Mouse (Mus musculus): Measurements from ENCODE around the gene Rnpep. TPM values are rescaled to one million over a fixed set of nuclear protein-coding genes. Genes with fewer than 3 reads are reported as not detected.

The Rnpep gene
- polyA plus RNA-seq, 1 experiment = 23.2 TPM

DNA sequence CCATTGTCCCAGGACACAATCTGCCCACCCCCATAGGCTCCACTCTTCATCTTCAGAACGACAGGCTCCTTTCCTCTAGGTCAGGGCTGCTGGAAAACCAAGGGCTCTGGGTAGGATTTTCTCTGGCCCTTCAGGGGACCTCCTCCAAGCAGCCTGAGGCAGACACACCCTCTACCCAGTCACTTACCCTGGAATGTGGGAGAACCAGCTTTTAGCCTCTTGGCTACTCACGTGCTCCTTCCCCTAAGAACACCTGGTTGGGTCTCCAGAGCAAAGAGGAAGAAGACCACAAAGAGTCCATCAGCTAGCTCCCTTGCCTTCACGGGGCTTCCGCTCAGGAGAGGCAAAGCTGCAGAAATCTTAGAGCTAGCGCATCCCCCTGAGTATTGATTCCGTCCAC lies 23.0 kb downstream of the Rnpep start:
- Histone ChIP-seq H3K4me3 (no peak overlapping the region), H3K4me2 (ENCODE audit: low read depth) (no peak overlapping the region), H3K79me2 (ENCODE audit: control insufficient read depth, insufficient read depth) (no peaks in the 10 kb centered on the region), H3ac (ENCODE audit: control insufficient read depth, insufficient read length) (no peak overlapping the region), H3K36me3 (ENCODE audit: control insufficient read depth, insufficient read depth) (no peaks in the 10 kb centered on the region), H3K27me3 (ENCODE audit: control insufficient read depth, insufficient read depth, insufficient read length) (no peaks in the 10 kb centered on the region)
- TF ChIP-seq POLR2AphosphoS2 (IDR thresholded peaks at IDR 0.05; ENCODE audit: insufficient read length, low read depth) (no peak), MAX (IDR thresholded peaks at IDR 0.05; ENCODE audit: low read depth) (no peak), REST (IDR thresholded peaks at IDR 0.05; ENCODE audit: insufficient read depth, insufficient read length) (no peak), USF1 (IDR thresholded peaks at IDR 0.05; ENCODE audit: low read depth) (no peak), MYOD1 (IDR thresholded peaks at IDR 0.05; ENCODE audit: control insufficient read depth in 1 of 3, insufficient read length in 2 of 3, low read depth in 2 of 3) (no peak), TCF12 (IDR thresholded peaks at IDR 0.05; ENCODE audit: insufficient read depth, poor library complexity, severe bottlenecking) (no peak)

DNA sequence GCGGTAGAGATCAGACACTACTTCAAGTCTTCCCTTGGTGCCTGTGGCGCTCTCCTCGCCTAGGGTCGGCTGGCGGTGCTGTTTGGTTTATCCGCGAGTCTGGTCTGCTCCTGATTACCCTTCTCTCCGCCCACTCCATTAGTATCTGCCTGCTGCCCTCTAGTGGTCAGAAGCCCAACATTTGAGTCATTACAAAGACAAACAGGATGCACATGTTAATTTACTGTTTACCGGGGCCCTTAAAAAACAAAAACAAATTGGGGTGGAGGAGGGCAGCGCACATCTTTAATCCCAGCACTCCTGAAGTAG lies 24.8 kb downstream of the Rnpep start:
- Histone ChIP-seq H3K4me2 (ENCODE audit: low read depth) (peak overlapping the region; percentile 44), H3K36me3 (ENCODE audit: control insufficient read depth, insufficient read depth) (no peaks in the 10 kb centered on the region), H3K4me3 (no peak overlapping the region), H3K27me3 (ENCODE audit: control insufficient read depth, insufficient read depth, insufficient read length) (no peaks in the 10 kb centered on the region), H3K79me2 (ENCODE audit: control insufficient read depth, insufficient read depth) (no peaks in the 10 kb centered on the region), H3ac (ENCODE audit: control insufficient read depth, insufficient read length) (no peak overlapping the region)
- no peak for TF ChIP-seq POLR2AphosphoS2 (IDR thresholded peaks at IDR 0.05; ENCODE audit: insufficient read length, low read depth)
- TF ChIP-seq SRF (IDR thresholded peaks at IDR 0.05; ENCODE audit: control insufficient read depth, insufficient read length, low read depth) = no peak
- TF ChIP-seq E2F4 (IDR thresholded peaks at IDR 0.05; ENCODE audit: insufficient read depth) = no peak
- TF ChIP-seq MYOG (IDR thresholded peaks at IDR 0.05; ENCODE audit: control insufficient read depth in 1 of 3, insufficient read depth in 1 of 3, insufficient read length in 2 of 3, low read depth in 2 of 3) = no peak
- no peak for TF ChIP-seq MAX (IDR thresholded peaks at IDR 0.05; ENCODE audit: low read depth)
- no peak for TF ChIP-seq POLR2A (IDR thresholded peaks at IDR 0.05; ENCODE audit: insufficient read length, low read depth)
- no peak for TF ChIP-seq REST (IDR thresholded peaks at IDR 0.05; ENCODE audit: insufficient read depth, insufficient read length)
- TF ChIP-seq TCF12 (IDR thresholded peaks at IDR 0.05; ENCODE audit: insufficient read depth, poor library complexity, severe bottlenecking) = no peak
- TF ChIP-seq CEBPB (IDR thresholded peaks at IDR 0.05; ENCODE audit: insufficient read depth, poor library complexity, severe bottlenecking) = no peak
- TF ChIP-seq TCF3 (IDR thresholded peaks at IDR 0.05; ENCODE audit: insufficient read length, low read depth) = no peak
- TF ChIP-seq USF1 (IDR thresholded peaks at IDR 0.05; ENCODE audit: low read depth) = no peak
- TF ChIP-seq MYOD1 (IDR thresholded peaks at IDR 0.05; ENCODE audit: control insufficient read depth in 1 of 3, insufficient read length in 2 of 3, low read depth in 2 of 3) = no peak

DNA sequence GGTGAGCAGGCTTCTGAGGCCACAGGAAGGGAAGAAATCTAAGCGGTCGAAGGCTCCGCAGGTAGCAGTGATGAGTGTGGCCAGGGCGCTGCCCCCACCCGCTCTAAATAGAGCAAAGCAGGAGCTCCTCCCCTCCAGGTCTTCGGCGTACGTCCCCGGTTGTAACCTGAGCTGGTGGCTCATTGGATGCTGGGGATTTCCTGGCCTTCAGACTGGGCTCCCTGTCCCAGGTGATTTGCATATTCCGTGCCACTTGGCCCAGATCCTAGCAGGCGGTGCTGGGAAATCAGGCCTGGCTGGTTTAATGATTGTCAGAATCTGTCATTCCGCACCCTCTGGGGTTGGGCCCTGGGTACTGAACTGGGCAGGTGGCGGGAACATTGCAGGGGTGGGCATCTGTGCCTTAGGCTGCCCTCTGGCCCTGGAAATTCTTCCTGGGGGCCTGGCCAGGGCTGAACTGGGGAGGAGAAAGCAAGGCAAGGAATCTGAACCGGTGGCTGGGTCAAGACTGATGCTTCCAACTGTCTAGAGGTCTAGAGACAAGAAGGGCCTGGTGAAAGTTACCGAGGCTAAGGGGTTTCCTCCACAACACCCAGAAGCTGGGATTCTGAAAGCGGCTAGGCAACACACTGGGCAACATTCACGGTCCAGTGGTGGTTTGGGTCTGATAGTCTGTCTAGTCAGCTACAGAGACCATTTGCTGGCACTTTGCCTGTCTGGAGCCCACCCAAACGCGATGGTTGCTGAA lies 25.3 kb downstream of the Rnpep start, which contains the start of gene Elf3:
Gene Elf3 (minus strand): TSS at position 189 of the 748 bp plus-strand sequence.
- no peak within 1 kb of the TSS for H3K4me3 ChIP-seq
- H3K27me3 ChIP-seq (ENCODE audit: control insufficient read depth, insufficient read depth, insufficient read length) = no peaks in the 10 kb centered on the region
- H3K4me2 ChIP-seq (ENCODE audit: low read depth) = peak within 1 kb of the TSS; percentile 44
- no peak within 1 kb of the TSS for H3ac ChIP-seq (ENCODE audit: control insufficient read depth, insufficient read length)
- TF ChIP-seq POLR2AphosphoS2 (IDR thresholded peaks at IDR 0.05; ENCODE audit: insufficient read length, low read depth) = no peak
- TF ChIP-seq TCF3 (IDR thresholded peaks at IDR 0.05; ENCODE audit: insufficient read length, low read depth) = no peak
- no peak for TF ChIP-seq USF1 (IDR thresholded peaks at IDR 0.05; ENCODE audit: low read depth)
- no peak for TF ChIP-seq MAX (IDR thresholded peaks at IDR 0.05; ENCODE audit: low read depth)
- no peak for TF ChIP-seq MYOD1 (IDR thresholded peaks at IDR 0.05; ENCODE audit: control insufficient read depth in 1 of 3, insufficient read length in 2 of 3, low read depth in 2 of 3)
- no peaks in the 10 kb centered on the region for H3K36me3 ChIP-seq (ENCODE audit: control insufficient read depth, insufficient read depth)
- no peaks in the 10 kb centered on the region for H3K79me2 ChIP-seq (ENCODE audit: control insufficient read depth, insufficient read depth)

DNA sequence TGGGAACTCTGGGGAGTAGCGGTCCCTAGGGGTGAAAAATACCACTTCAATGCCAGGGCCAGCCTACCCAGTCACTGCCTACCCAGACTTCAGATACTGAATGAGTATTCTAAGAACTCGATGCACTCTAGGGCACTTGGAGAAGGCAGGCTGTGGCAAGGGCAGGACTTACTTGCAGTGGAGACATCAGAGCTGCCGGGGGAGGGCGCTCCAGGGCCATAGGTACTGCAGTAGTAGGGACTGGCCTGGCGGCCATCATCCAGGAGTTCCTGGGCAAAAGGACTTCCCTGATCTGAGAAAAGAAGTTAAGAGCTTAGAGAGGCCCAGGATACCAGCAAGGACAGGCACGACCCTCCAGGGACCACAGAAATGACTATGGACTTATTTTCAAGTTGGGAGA lies 27.6 kb downstream of the Rnpep start:
- H3K4me3 ChIP-seq = no peak overlapping the region
- no peak overlapping the region for H3ac ChIP-seq (ENCODE audit: control insufficient read depth, insufficient read length)
- TF ChIP-seq MAX (IDR thresholded peaks at IDR 0.05; ENCODE audit: low read depth) = no peak
- no peak for TF ChIP-seq MYOD1 (IDR thresholded peaks at IDR 0.05; ENCODE audit: control insufficient read depth in 1 of 3, insufficient read length in 2 of 3, low read depth in 2 of 3)
- TF ChIP-seq USF1 (IDR thresholded peaks at IDR 0.05; ENCODE audit: low read depth) = no peak
- no peak for TF ChIP-seq TCF12 (IDR thresholded peaks at IDR 0.05; ENCODE audit: insufficient read depth, poor library complexity, severe bottlenecking)
- no peak for TF ChIP-seq POLR2AphosphoS2 (IDR thresholded peaks at IDR 0.05; ENCODE audit: insufficient read length, low read depth)
- no peak for TF ChIP-seq SRF (IDR thresholded peaks at IDR 0.05; ENCODE audit: control insufficient read depth, insufficient read length, low read depth)
- no peak for TF ChIP-seq CEBPB (IDR thresholded peaks at IDR 0.05; ENCODE audit: insufficient read depth, poor library complexity, severe bottlenecking)
- TF ChIP-seq REST (IDR thresholded peaks at IDR 0.05; ENCODE audit: insufficient read depth, insufficient read length) = no peak
- no peak for TF ChIP-seq TCF3 (IDR thresholded peaks at IDR 0.05; ENCODE audit: insufficient read length, low read depth)
- TF ChIP-seq MYOG (IDR thresholded peaks at IDR 0.05; ENCODE audit: control insufficient read depth in 1 of 3, insufficient read depth in 1 of 3, insufficient read length in 2 of 3, low read depth in 2 of 3) = no peak
- no peak for TF ChIP-seq E2F4 (IDR thresholded peaks at IDR 0.05; ENCODE audit: insufficient read depth)
- no peak for TF ChIP-seq POLR2A (IDR thresholded peaks at IDR 0.05; ENCODE audit: insufficient read length, low read depth)
- no peaks in the 10 kb centered on the region for H3K79me2 ChIP-seq (ENCODE audit: control insufficient read depth, insufficient read depth)
- H3K27me3 ChIP-seq (ENCODE audit: control insufficient read depth, insufficient read depth, insufficient read length) = no peaks in the 10 kb centered on the region
- no peak overlapping the region for H3K4me2 ChIP-seq (ENCODE audit: low read depth)
- H3K36me3 ChIP-seq (ENCODE audit: control insufficient read depth, insufficient read depth) = no peaks in the 10 kb centered on the region

DNA sequence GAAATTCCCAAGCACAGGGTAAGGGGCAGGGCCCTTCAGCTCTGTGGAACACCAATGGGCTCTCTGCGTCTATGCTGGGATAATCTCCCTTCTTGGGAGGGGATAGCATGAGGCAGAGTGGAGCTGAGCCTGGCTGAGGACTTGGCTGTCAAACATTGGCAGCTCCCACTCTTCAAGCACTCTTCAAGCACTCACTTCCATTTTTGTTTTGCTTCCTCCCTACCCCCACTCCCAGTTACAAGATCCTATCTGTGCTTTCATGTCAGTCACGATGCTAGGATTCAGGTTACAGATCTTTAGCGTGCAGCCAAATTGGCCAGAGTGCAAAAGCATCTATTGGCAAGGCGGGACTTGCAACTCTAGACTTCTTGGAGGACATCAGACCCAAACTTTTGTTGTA lies 31.0 kb downstream of the Rnpep start:
- H3K79me2 ChIP-seq (ENCODE audit: control insufficient read depth, insufficient read depth) = no peaks in the 10 kb centered on the region
- H3K4me3 ChIP-seq = no peak overlapping the region
- H3K27me3 ChIP-seq (ENCODE audit: control insufficient read depth, insufficient read depth, insufficient read length) = no peaks in the 10 kb centered on the region
- no peaks in the 10 kb centered on the region for H3K36me3 ChIP-seq (ENCODE audit: control insufficient read depth, insufficient read depth)
- no peak overlapping the region for H3K4me2 ChIP-seq (ENCODE audit: low read depth)
- no peak overlapping the region for H3ac ChIP-seq (ENCODE audit: control insufficient read depth, insufficient read length)
- TF ChIP-seq POLR2AphosphoS2 (IDR thresholded peaks at IDR 0.05; ENCODE audit: insufficient read length, low read depth) = no peak
